Mouse (Mus musculus) R1 (cell line): ENCODE results near the gene Aldh1l2.

ENCODE experiments used
- DNase-seq: peaks from one replicate; pipeline ENCODE4 v3.0.0-alpha.2; 2018; ENCODE audit warnings: low read depth, low spot score

Gene Aldh1l2

DNA sequence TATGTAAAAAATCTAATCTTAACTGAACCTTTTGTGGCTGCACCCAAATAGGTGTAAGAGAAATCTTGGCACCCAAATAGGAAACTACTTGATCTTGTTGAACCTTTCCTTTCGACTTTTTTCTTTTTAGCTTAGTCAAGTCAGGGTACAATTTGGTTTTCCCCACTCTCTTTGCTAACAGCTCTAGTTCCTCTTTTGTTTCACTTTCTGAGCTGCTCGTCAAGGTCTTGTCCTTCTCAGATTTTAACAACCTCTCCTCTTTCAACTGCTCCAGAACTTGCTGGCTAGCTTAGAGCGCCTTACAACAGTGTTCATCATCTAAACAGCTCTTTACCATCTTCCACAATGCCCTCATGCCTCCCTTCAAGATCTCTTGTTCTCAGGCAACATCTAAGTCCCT lies 76.4 kb downstream of the Aldh1l2 start:
- DNase-seq, result no peak

DNA sequence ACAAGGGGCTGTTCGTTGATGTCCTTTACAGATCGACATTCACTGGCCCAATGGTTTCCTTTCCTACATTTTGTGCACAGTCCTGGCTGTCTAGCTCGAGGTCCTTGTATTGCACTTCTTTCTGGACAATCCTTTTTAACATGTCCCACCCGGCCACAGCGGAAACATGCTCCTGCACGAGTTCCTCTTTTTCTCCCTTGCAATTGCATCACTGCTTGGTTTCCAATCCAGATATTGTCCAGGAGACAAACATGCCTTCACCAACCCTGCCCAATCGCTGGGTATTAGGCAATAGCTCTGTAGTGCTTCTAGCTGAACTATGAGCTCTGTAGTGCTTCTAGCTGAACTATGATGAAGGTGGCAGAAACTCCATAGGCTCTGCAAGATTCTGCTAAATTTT lies 85.4 kb downstream of the Aldh1l2 start:
- DNase-seq, result no peak
